Mouse (Mus musculus) granulocyte monocyte progenitor cell, adult 5-6 weeks (primary cell): ENCODE measurements around the gene Wwtr1. TPM values are rescaled to one million over a fixed set of nuclear protein-coding genes. Genes with fewer than 3 reads are reported as not detected.

Experiments
- total RNA-seq, 2 experiments: library from RNA; stranded (forward) in 1 of 2; stranded (reverse) in 1 of 2; fragments of 200-712, 200-1000 nt in 1 of 2; fragments of >200 nt in 1 of 2; fragmentation: Nextera tagmentation in 1 of 2; gene quantifications; 2 replicates each; pipeline ENCODE4 v1.2.3; 2014 to 2017

The Wwtr1 gene
- total RNA-seq, 2 experiments from 2014 or later: not detected

Other genes starting within 250 kb of the Wwtr1 start
- not detected in 2 replicates for gene Tm4sf4, start 150.6 kb downstream of the Wwtr1 start, total RNA-seq (2014; fragmentation: Nextera tagmentation)
- not detected in 2 replicates for gene Tm4sf4, start 150.6 kb downstream of the Wwtr1 start, total RNA-seq (2017)
- gene Commd2, start 75.8 kb upstream of the Wwtr1 start, total RNA-seq (2014; fragmentation: Nextera tagmentation): 37.6 and 54.8 TPM in 2 replicates
- 18.2 and 20.3 TPM in 2 replicates for gene Commd2, start 75.8 kb upstream of the Wwtr1 start, total RNA-seq (2017)
- gene Ankub1, start 116.9 kb upstream of the Wwtr1 start, total RNA-seq (2014; fragmentation: Nextera tagmentation): not detected in 2 replicates
- not detected in 2 replicates for gene Ankub1, start 116.9 kb upstream of the Wwtr1 start, total RNA-seq (2017)
- 55.9 and 59.9 TPM in 2 replicates for gene Rnf13, start 160.2 kb upstream of the Wwtr1 start, total RNA-seq (2014; fragmentation: Nextera tagmentation)
- 61.9 and 81.3 TPM in 2 replicates for gene Rnf13, start 160.2 kb upstream of the Wwtr1 start, total RNA-seq (2017)